Mouse (Mus musculus) MEL (cell line): Measurements from ENCODE around the gene Stk25.

Source experiments
- CHD1 ChIP-seq: IDR thresholded peaks from 2 replicates; pipeline ENCODE4 v1.6.1; 2012; ENCODE audit warnings: low read depth, mild to moderate bottlenecking, inconsistent platforms, low read length, improper control_type of control experiment
- CHD2 ChIP-seq: IDR thresholded peaks from 2 replicates; pipeline ENCODE4 v1.6.1; 2011; ENCODE audit warnings: low read length, improper control_type of control experiment
- CTCF ChIP-seq, 3 experiments: IDR thresholded peaks in 2 of 3; conservative IDR thresholded peaks in 1 of 3; 2 replicates each; pipeline ENCODE4 v1.5.1; 2011 to 2012; ENCODE audit warnings: low read length in 3 of 3, low read depth in 2 of 3, mild to moderate bottlenecking in 2 of 3, improper control_type of control experiment in 1 of 3, inconsistent platforms in 1 of 3, mixed read lengths in 1 of 3, moderate library complexity in 1 of 3; ENCODE audit not compliant: control insufficient read depth in 1 of 3, insufficient read depth in 1 of 3, poor library complexity in 1 of 3, severe bottlenecking in 1 of 3
- E2F4 ChIP-seq: IDR thresholded peaks from 2 replicates; pipeline ENCODE4 v1.6.1; 2011; ENCODE audit warnings: low read depth, low read length, improper control_type of control experiment, borderline replicate concordance
- MEF2A ChIP-seq: IDR thresholded peaks from 2 replicates; pipeline ENCODE4 v1.6.1; 2014; ENCODE audit warnings: low read depth, mild to moderate bottlenecking, inconsistent platforms, low read length, improper control_type of control experiment; ENCODE audit not compliant: poor library complexity, insufficient replicate concordance, severe bottlenecking; ENCODE audit errors: extremely low read depth
- MXI1 ChIP-seq: IDR thresholded peaks from 2 replicates; pipeline ENCODE4 v1.6.1; 2011; ENCODE audit warnings: mild to moderate bottlenecking, low read depth, low read length, improper control_type of control experiment
- TCF12 ChIP-seq: IDR thresholded peaks from 2 replicates; pipeline ENCODE4 v1.6.1; 2014; ENCODE audit warnings: low read depth, mild to moderate bottlenecking, inconsistent platforms, low read length, improper control_type of control experiment, moderate library complexity
- ZC3H11A ChIP-seq: IDR thresholded peaks from 2 replicates; pipeline ENCODE4 v1.6.1; 2012; ENCODE audit warnings: low read depth, mild to moderate bottlenecking, inconsistent platforms, low read length, improper control_type of control experiment
- ZMIZ1 ChIP-seq: IDR thresholded peaks from 2 replicates; pipeline ENCODE4 v1.6.1; 2012; ENCODE audit warnings: low read depth, mild to moderate bottlenecking, inconsistent platforms, low read length, improper control_type of control experiment, moderate library complexity

DNA sequence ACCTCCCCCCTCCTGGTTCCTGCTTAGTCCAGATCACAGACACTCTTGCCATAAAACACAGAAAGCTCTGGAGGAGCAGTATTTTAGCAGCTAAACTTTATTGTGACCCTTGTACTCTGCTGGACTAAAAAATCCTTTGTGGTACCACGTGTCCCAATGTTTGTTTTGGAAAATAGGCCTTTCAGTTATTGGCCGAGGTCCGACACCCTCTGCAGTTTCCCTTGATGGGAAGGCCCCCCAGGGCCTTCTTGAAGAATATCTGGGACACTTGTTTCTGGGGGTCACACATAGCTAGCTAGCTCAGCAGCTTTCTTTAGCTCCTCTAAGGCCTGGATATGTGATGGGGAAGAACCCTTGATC is 28.5 kb upstream of the Stk25 start:
- TF ChIP-seq CTCF (IDR thresholded peaks at IDR 0.05 in 2 of 3, conservative IDR thresholded peaks at IDR 0.05 in 1 of 3; ENCODE audit: control insufficient read depth in 1 of 3, insufficient read depth in 1 of 3, low read depth in 2 of 3, low read length in 3 of 3, poor library complexity in 1 of 3, severe bottlenecking in 1 of 3): no peak
- TF ChIP-seq MEF2A: no peak
- no peak for TF ChIP-seq ZC3H11A
- no peak for TF ChIP-seq E2F4
- TF ChIP-seq MXI1: no peak
- no peak for TF ChIP-seq ZMIZ1
- TF ChIP-seq CHD2: no peak
- TF ChIP-seq CHD1: no peak
- TF ChIP-seq TCF12: no peak
